Mouse (Mus musculus): ENCODE data around the gene Sh3gl2.

Sh3gl2 gene

DNA sequence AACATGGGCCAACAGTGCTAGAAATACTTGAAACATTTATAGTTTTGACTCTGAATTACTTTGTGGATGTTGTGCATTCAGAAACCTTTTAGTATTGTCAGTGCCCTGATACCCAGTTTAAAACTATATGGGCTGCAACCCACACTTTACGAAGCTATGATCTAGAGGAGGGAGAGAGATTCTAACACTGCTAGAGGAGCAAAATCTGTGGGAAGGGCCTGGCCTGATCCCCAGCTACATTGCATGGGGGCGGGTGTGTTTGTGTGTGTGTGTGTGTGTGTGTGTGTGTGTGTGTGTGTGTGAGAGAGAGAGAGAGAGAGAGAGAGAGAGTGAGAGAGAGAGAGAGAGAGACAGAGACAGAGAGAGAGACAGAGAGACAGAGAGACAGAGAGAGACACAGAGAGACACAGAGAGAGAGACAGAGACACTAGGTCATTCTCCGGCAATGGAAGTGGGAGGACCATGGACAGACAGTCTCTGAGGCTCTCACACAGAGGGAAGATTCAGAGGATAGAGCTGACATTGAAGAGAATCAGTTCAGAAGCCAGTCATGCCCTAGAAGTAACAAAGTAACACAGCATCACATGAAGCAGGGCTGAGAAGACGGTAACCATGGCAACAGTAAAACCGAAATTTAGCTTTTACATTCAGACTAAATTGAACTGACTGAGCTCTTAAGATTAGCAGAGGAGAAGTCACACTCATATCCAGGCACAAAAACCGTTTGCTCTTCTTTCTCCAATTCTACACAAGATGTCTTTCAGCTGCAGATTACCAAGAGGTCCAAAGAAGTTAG, 95.9 kb downstream of the Sh3gl2 start:
- DNase-seq (ENCODE audit: extremely low read depth, insufficient read length, low spot score) = no peak

DNA sequence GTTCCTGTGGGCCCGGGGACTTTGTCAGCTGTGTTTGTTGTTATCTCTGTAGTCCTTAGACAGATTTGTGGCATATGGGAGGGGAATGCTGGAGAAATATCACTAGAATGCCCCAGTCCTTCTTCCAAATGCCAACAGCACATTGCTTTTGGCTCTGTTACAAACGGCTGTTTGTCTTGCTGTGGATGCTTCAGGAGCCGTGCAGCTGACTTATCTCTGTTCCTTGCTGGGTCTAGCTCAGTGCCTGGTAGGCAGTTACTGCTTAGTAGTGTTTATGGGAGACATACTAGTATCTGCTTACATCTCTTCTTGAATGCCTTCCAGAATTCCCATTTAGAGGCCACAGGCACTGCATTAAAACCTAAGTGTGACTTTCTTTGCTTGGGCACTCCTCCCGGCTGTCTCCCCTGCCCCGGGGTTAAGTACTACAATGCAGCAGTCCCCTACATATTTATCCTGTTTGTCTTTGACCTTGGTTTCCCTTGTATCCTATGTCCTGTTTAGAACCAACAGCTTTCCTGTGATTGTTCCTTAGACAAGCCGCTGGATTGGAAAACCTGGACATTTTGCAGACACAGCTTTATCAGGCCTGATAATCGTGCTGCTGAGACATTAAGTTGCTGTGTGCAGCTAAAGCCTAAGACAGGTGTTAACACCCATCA, 101.1 kb downstream of the Sh3gl2 start:
- no peak for DNase-seq (ENCODE audit: extremely low read depth, insufficient read length, low spot score)

DNA sequence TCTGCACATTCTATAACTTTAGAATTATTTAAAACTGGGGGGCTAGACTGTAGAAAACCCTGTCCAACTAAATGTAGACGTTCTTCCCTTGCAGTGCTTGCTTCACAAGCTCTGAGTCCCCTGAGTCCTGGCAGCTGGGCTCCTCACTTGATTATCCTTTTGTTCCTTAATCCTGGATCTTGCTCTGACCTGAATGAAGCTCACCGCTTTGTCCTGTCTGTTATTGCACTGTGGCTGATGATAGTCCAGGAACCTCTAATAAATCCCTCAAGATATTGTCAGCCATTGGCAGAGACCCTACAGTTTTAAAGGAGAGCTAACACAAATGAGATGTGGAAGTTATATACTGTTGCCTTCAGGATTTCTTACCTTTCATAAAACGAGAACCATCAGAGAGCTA, 114.2 kb downstream of the Sh3gl2 start:
- no peak for DNase-seq (ENCODE audit: extremely low read depth, insufficient read length, low spot score)

DNA sequence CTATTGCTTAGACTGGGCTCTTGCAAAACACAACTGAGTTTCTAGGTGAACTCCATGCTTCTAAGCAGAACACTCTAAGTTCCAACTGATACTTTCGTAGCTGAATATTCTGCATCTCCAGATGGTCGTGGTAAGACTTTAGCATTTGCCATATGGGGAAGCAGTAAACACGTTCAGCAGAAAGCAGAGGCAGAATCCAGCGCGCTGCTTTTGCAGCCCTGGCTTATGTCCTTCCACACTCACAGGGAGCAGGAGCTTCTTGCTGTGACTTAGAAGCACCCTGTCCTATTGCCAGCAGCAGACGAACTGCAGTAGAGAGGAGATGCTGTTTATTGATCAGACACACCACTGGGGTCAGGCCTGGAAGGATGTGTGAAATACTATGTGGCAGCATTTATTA, 120.5 kb downstream of the Sh3gl2 start:
- no peak for DNase-seq (ENCODE audit: extremely low read depth, insufficient read length, low spot score)

DNA sequence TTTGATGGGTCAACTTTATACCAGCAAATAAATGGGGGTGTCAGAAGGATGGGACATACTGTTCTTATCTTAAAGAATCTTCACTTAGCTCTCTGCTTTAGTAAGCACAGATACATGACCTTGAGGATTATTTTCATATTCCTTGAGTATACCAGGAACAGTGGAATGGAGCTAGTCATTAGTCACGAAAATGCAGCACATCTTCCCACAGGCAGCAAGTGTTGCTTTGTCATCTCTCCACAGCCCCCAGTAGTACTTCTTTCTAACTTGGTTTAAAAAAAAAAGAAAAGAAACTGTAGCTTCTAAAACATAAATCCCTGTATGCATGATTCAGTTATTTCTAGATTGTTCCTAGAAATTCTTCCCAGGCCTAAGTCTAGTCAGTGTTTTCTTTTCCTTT, 121.1 kb downstream of the Sh3gl2 start:
- DNase-seq (ENCODE audit: extremely low read depth, insufficient read length, low spot score) = no peak

DNA sequence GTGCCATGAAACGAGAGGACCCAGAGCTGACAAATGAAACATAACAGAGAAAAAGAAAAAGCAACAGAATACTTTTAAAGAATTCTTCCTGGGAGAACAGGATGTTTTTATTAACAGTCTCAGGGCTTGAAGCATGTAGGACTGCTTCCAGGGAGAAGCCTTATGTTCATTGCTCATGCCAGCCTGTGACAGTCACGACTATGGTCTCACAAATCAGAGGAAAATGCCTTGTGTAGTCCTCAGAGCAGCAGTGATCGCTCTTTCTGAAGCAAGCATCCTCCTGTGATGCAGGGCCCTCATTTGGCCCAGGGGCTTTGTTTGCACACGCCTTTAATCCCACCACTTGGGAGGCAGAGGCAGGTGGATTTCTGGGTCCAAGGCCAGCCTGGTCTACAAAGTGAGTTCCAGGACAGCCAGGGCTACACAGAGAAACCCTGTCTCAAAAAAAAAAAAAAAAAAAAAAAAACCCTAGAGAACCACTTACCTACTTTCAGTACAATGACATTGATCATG, 129.8 kb downstream of the Sh3gl2 start:
- no peak for DNase-seq (ENCODE audit: extremely low read depth, insufficient read length, low spot score)

DNA sequence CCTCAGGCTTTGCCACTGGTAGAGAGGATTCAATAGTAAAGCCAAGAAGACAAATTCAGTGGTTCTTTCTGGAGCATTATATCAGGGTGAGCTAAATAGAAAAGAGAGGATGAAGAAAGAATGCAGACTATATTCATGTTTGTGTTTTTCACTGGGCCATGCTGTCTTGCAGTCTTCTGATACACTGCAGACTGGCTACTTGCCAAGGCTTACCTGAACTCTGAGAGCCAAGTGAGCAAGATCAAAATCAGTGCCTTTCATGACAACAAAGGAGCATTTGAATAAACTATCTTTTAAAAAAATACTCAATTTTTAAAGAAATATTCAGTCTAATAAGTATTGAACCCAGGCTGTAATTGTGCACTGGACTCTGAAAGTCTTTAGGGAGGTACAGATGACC, 131.4 kb downstream of the Sh3gl2 start:
- no peak for DNase-seq (ENCODE audit: extremely low read depth, insufficient read length, low spot score)

DNA sequence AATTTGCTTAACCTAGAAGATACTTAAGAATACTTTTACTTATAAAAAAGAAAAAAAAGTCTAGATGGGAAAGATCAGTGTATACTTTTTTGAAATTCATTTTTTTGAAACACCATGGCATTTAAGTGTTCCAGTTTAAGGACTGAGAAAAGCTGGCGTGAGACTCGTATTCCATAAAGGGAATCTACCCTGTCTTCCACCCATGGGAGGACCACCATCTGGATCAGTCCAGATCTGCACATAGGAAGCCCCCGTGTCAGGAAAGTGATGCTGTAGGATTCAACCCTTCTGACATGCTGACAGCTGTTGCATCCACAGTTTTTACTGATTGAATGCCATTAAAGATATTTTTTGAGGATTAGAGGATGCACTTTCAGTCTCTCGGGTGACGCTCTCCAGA, 134.2 kb downstream of the Sh3gl2 start:
- DNase-seq (ENCODE audit: extremely low read depth, insufficient read length, low spot score) = no peak

DNA sequence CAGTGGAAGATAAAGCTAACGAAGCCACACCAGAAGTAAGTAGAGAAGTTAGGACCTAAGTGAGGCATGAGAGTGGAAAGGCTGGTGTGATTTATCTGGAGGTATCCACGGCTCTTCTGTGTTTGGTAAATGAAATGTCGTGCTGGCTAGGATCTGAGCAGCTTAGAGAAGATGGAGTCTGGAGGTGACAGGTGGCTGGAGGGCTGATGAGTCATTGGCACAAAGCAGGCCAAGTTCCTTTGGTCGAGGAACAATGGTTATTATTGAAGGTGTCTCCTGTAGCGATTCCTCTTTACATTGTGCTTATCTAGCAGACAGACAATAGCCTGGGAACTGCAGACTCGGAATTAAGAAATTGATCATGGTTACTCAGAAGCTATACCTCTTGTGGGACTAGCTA, 135.8 kb downstream of the Sh3gl2 start:
- no peak for DNase-seq (ENCODE audit: extremely low read depth, insufficient read length, low spot score)

DNA sequence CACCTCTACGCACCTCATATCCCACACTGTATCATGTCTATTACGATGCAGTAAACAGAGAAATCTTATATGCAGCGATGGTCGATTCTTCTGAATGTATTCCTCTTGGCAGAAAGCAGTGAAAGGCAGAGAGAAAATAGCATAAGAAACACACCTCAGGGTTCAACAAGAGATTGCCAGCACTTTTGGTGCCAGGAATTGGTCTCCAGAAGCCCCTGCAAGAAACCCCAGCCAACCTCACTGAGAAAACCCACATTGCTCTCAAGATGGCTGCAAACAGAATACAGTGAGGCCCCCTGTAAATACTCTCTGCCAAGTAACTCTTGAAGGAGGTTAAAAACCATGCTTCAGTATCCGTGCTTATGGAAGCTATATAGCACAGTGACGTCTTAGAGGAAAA, 141.0 kb downstream of the Sh3gl2 start:
- DNase-seq (ENCODE audit: extremely low read depth, insufficient read length, low spot score) = no peak

DNA sequence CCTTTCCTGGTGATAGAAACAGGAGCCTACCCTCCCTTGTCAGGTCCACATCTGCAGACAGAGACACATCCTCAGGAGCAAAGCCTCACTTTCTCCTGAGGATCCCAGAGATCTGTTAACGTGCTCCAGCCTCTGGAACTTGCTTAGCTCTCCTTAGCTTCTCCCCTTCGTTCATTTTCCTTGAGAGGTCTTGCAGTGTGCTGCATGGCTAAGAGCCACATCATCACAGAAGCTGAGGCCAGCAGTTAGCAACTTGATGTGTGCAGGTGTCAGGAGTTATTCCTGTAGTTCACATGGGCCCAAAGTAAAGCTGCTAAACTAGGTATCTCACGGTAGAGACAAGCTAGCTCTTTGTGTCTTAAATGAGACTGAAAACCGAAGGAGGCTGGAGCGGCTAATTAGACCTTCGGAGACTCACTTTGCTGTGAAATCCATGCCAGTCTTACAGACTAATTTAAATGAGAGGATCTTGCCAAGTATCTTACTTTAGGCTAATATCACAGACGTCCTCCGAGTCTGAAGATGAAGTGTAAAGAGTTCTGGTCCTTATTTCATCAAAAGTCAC, 143.2 kb downstream of the Sh3gl2 start:
- DNase-seq (ENCODE audit: extremely low read depth, insufficient read length, low spot score) = no peak

DNA sequence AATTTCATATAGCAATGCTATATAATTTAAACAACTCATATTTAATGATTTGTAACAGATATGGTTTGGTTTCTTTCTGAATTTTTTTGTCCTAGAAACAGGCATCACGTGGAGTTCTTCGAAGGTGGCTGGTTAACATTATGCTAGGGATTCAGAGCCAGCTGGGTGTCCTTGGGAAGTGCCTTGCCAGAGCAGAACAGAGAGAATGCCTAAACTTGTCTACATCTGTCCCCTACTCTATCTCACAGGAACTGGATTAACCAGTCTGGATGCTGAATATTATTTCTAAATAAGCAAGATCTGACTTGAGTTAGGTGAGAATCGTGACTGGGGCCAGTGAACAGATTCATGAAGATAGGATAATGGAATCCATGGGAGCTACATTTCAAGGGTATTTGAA, 157.7 kb downstream of the Sh3gl2 start:
- DNase-seq (ENCODE audit: extremely low read depth, insufficient read length, low spot score) = no peak

DNA sequence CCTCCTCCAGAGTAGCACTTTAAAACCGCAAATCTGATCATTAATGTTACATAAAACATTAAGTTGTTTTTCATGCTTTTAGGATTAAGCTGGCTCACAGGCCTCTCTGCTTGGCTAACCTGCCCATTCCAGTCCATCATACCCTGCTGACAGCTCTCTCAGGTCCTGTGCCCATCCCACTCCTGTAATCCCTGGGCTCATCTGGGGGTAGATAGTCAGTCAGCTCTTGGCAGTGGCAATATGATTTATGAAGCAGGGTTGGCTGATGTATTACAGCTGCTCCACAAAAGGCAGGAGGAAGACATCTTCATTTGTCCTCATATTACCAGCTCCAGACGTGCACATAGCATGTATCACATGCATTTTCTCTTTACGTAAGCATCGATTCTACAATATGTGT, 158.3 kb downstream of the Sh3gl2 start:
- DNase-seq (ENCODE audit: extremely low read depth, insufficient read length, low spot score) = no peak

DNA sequence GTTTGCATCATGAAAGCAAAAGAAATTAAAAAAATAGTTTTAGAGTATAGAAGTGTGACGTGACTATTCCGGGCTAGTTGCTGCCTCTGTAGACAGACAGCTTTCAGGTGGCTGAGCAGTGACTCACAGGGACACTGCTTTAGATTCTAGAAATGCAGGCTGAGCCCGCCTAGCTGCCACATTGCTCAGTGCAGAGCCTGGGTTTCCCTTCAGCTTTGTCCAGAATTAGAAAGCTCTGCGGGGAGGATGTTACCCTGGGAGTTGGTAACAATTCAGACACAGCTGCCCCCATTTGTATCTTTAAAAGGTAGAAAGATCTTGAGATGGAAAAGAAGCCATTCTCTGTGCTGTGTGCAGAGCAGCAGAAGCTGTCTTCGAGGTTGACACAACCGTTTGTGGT, 166.1 kb downstream of the Sh3gl2 start:
- no peak for DNase-seq (ENCODE audit: extremely low read depth, insufficient read length, low spot score)

DNA sequence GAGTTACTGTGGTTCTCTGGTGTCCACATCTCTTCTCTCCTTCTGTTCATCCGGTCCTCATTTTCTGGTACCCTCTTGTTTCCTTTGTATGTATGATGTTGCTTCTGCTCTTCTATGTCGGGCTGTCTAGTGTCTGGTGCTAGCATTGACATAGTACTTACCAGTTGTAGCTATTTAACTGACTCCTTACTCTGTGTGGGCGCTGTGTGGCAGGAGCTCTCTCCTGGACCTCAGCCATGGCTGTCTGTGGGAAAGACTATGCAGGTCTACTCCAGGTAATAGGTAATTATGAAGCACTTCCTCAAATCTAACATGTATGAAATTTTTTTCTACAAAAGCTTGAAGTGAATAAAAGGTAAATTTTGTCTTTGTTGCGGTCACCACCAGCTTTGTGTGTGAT, 169.9 kb downstream of the Sh3gl2 start:
- DNase-seq (ENCODE audit: extremely low read depth, insufficient read length, low spot score) = no peak

DNA sequence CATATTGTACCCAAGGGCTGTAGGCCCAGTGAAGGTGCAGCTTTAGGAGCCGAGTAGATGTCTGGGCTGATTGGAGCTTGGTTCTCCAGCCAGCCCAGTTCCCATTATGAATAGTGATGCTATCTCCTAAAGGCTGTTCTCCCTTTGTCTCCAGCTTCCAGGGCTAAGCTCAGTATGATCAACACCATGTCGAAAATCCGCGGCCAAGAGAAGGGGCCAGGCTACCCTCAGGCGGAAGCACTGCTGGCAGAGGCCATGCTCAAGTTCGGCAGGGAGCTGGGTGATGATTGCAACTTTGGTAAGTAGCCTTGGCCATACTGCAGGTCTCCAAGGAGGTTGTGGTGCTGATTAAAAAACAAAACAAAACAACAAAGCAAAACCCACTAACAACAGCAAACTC, 171.3 kb downstream of the Sh3gl2 start:
- DNase-seq (ENCODE audit: extremely low read depth, insufficient read length, low spot score) = no peak

DNA sequence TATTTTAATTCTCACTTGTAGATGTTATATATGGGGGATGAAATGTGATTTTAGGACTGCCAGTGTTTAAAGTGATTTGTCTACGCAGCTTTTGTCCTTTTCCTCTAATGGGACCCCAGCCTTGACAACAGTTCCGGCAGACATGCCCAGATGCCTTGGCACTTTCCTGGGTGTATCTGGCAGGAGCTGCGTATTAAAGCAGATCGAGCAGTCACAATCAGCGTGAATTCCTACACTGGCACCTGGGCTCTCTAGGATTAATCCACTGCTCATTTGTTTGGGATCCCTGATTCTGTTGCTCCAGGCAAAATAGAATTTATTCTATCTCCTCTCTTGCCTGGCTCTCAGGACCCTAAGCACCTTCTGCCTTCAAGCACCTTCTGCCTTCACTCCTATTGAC, 171.7 kb downstream of the Sh3gl2 start:
- DNase-seq (ENCODE audit: extremely low read depth, insufficient read length, low spot score) = no peak

DNA sequence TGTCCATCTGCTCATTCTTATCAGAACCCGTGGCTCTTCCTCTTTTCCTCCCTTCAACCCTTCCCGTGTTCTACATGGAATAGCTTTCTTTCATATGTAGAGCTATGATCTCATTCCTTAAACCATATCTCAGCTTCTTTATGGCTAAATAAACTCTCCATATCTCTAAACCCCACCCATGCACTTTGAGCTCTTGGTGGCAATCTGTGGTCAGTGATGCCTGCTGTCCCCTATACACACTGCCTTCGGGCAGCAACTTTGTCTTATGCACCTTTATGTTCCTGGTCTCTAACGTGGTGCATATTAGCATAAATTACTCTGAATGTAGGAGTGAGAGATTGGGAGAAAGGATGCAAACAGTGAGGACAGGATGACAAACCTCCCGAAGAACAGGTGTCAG, 180.3 kb downstream of the Sh3gl2 start:
- DNase-seq (ENCODE audit: extremely low read depth, insufficient read length, low spot score) = no peak

DNA sequence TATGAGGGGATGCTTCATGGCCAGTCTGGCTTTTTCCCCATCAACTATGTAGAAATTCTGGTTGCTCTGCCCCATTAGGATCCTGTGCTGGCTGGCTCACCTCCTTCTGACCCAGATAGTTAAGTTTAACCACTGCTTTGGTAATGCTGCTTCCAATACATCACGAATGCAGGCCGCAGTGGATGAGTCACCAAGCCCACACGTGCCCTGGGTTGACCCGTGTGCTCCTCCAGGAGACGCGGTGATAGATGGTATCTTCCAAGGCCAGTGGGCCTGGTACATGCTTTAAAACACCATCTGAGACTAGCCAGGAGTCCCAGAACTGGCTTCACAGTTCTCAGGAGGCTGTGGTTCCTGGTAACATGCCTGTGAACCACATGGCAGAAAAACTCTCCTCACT, 182.8 kb downstream of the Sh3gl2 start:
- DNase-seq (ENCODE audit: extremely low read depth, insufficient read length, low spot score) = no peak

DNA sequence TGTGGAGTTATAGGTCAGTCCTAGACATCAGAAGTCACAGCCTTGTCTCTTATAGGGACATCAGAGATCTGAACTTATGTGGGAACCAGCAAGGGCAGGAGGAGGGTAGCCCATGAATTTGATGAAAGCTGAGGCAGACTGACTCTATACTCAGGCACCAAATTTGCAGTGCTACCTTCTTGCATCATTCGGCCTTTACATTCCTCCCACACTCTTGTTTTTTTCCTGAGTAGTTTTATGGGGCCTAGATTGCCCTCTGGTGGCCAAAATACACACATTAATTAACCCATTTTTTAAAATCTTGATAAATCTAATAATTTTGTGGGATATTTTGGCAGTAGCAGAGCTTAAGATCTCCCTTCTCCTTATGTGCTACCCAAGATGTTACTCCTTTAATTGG, 186.9 kb downstream of the Sh3gl2 start:
- no peak for DNase-seq (ENCODE audit: extremely low read depth, insufficient read length, low spot score)

DNA sequence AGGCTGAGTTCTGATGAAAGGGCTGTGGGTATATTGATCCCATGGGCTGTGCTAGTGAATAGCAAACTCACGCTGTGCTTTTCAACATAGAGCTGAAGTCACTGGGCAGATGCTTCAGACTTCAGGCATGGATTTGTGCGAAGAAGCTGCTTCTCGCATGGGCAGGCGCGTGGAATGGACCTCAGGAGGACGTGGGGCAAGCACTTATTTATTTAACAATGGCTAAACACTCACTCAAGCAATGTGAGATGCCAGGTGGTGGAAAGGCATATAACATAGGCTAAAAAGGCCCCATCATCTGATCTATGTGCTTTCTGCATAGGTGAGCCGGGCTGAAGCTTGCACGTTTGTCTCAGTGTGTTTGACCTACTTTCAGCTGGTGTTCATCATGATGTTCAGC, 193.8 kb downstream of the Sh3gl2 start:
- DNase-seq (ENCODE audit: extremely low read depth, insufficient read length, low spot score) = no peak

DNA sequence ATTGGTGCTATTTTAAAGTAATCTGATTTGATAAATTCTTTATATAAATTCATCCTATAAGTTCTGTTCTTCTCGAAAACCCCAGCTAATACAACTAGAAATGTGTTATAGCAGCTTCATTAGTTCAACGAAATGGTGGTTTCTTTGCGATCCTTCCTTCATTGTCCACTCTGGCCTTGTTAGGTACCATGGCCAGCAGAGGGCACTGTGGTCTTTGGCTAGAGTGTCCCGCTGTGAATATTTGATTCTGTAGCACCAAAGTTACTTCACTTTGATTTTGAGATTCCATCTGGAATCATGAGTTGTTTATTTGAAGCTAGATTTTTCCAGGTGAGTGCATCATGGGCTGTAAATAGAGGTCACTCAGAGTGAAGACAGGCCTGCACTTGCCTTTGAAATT, 197.9 kb downstream of the Sh3gl2 start:
- no peak for DNase-seq (ENCODE audit: extremely low read depth, insufficient read length, low spot score)

All from 3134 (cell line).